Mouse (Mus musculus) myocyte (in vitro differentiated cells): ENCODE data around the gene Ajm1.

Experiments
- MAX ChIP-seq: IDR thresholded peaks from one replicate; pipeline ENCODE4 v1.6.1; 2011; ENCODE audit warnings: low read depth, mild to moderate bottlenecking, control low read depth
- MYOD1 ChIP-seq, 3 experiments: IDR thresholded peaks; one replicate each; pipeline ENCODE4 v1.6.1; 2011; ENCODE audit warnings: control low read depth in 2 of 3, low read depth in 2 of 3, mild to moderate bottlenecking in 2 of 3, moderate library complexity in 1 of 3; ENCODE audit not compliant: insufficient read length in 2 of 3, control insufficient read depth in 1 of 3
- POLR2A ChIP-seq: IDR thresholded peaks from one replicate; pipeline ENCODE4 v1.6.1; 2011; ENCODE audit warnings: low read depth, mild to moderate bottlenecking, control low read depth, moderate library complexity; ENCODE audit not compliant: insufficient read length
- POLR2AphosphoS2 ChIP-seq: IDR thresholded peaks from one replicate; pipeline ENCODE4 v1.6.1; 2011; ENCODE audit warnings: low read depth, control low read depth; ENCODE audit not compliant: insufficient read length

DNA sequence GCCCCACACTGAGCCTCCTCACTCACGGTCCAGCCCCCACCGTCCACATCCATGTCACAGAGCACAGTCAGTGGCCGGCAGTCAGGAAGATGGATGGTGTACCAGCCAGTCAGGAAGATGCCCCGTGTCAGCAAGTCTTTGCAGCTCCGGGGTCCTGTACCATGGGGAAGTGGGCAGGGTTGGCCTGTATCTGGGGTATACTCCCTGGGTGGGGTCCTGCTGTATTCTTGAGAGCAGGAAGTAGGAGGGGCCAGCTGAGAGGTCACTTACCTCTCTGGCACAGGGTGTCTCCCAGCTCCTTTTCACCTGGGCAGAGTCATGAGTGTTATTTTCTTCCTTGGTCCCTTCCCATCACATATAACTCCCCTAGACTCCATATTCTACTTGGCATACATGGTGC is 44.4 kb upstream of the Ajm1 start:
- TF ChIP-seq MYOD1 (IDR thresholded peaks at IDR 0.05; ENCODE audit: control insufficient read depth in 1 of 3, insufficient read length in 2 of 3, low read depth in 2 of 3) (no peak), POLR2AphosphoS2 (no peak), MAX (no peak), POLR2A (no peak)
